Mouse (Mus musculus) layer of hippocampus, postnatal 36 days (tissue): ENCODE results near the gene Iqck. TPM values are rescaled to one million over a fixed set of nuclear protein-coding genes. Genes with fewer than 3 reads are reported as not detected.

ENCODE experiments used
- DNase-seq, 2 experiments: peaks; one replicate each; pipeline ENCODE4 v3.0.0; 2022
- total RNA-seq, 2 experiments: library from RNA; stranded (reverse); gene quantifications; 2 replicates each; pipeline ENCODE4 v1.2.3; 2021

The Iqck gene
- total RNA-seq, result 1 to 10 TPM; 4.3 to 4.5 TPM

DNA sequence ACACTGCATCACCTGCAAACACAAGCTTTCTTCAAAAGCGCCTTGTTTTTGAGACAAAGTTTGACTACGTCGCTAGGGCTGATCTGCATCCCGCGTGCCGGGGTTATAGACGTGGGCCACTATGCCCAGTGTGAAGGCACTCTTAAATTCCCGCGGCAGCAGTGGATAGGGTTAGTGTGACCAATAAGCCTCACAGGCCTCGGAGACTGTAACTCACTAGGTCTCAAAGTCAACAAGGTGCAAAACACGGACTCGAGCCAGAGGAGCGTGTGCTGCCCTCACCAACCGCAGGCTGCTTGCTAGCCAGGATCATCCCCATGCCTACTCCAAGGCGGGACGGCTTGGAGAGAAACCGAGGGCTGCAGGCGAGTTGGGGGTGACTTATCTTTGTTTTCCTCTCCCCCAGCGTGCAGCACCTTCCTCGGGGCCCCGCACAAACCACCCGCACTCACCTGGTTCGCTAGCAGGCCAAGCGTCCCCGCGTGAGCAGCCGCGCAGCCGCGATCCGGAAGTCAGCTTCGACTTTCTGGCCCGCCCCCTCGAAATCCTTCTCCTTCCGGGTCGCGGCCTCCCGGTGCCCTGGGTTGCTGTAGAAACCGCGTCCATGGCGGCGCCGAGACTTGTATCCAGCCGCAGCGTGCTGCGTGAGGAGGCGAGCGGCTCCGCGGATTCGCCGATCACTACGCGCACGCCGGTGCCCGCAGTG, at the start of gene Iqck:
Gene Iqck, plus strand, starts transcription at position 582 of the 706 bp plus-strand sequence.
- peak; percentile 89 to 90 for DNase-seq

DNA sequence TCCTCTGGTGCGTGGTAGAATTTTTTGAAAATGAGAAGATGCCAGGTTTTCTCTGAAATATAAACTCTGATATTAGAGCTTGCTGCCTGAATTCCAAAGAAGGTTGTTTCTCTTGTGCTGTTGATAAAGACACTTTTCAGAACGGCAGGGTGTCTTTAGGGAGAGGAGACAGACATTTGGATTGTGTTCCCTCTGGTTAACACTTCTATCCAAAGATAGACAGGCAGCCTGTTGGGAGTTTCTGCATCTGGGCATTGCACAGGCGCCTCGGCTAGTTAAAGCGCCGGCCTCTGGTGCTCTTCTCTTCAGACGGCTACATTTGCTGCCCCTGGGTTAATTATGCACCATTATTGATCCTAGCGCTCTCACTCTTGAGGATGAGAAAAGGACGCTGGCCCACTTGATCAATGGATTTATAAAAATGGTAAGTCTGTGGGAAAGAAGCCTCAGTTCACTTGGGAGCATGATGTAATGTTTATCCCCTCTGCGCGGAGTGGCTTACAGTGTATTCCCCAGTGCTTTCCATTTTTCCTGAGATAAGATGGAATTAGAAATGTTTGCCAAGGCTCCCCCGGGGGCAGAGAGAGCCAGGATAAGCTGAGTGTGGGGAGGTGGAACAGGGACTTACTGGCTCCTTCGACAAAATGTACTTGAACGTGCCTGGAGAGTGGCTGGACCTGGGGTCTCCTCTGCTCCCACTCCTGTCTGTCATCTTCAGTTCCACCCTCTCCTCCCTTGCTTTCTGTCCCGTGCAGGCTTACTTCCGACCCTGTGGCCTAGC, 48.7 kb upstream of the Iqck start:
- DNase-seq, result no peak

DNA sequence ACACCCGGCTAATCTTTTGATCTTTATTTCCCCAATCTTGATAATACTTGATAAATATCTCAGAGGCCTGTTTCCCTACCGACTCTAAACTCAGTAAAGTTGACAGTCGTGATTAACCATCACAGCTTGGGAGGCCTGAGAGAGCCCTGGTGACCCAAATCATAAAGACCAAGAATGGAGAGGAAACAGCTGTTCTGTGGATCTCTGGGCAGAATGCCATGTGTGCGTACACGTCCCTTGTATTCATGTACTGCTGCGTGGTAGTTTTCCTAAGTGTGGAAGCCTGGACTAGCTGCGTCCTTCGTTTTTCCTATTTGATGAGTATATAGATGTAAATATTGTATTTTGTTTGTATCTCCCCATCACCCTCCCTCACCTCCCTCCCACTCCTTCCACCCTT, 47.7 kb upstream of the Iqck start:
- no peak for DNase-seq

DNA sequence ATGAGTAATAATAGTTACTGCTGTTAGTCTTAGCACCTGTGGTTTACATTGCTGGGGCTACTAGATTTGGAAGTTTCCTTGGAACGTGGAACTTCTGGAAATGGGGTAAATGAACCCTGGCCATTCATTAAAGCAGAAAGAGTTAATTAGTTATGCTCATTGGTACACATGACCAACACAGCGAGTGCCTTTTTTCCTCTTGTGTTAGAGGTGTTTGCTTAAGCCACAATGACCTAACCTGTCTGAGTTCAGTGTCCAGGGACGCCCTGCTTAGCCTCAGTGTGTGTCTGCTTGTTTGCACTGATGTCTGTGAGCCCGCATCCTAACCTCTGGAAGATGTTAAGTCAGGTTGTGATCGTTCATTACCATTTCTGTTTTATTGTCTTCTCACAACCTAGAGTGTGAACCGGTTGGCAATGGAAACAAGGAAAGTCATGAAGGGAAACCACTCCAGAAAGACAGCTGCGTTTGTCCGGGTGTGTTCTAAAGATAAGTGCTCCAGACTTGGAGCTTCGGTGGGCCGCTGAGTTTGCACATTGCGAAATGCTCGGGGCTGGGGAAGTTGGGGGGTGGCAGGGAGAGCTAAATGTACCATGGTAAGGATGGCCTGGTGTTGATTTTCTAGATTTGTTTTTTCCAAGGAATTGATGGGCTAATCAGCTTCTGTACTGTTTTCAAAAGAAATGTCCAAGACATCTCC, 44.0 kb upstream of the Iqck start:
- DNase-seq, result no peak

DNA sequence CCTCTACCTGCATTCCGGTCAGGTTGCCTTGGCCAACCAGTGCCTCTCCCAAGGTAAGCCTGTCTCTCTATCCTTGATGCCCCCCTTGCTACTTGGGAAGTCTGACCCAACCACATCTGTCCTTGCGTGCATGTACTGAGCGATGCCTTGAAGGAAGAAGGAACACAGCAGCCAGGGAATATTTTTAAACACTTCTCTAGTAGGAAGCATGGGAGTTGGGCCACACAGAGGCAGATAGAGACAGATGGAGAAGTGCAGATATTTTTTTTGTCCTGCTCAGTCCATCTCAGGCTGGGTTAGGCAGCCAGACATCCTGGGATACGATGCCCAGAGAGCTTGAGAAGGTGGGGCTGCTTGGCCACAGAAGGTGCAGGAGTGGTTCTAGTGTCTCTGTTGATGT, 42.0 kb upstream of the Iqck start:
- no peak for DNase-seq

DNA sequence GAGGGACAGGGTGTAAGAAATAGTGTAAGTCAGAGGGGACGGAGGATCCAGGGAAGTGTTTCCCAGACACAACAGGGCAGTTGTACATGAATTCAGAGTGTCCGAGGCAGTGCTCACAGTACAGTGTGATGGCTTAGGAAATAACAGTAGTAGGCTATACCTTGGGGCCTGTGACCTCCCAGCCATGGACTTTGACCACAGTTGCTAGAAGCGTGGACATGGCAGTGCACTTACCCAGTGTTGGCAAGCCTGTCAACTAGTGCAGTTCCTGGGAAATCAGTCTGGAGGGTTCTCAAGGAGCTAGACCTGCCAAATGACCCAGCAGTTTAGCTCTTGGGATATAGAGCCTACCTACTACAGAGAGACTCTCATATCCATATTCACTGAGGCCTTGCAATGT, 39.3 kb upstream of the Iqck start:
- DNase-seq, result no peak

DNA sequence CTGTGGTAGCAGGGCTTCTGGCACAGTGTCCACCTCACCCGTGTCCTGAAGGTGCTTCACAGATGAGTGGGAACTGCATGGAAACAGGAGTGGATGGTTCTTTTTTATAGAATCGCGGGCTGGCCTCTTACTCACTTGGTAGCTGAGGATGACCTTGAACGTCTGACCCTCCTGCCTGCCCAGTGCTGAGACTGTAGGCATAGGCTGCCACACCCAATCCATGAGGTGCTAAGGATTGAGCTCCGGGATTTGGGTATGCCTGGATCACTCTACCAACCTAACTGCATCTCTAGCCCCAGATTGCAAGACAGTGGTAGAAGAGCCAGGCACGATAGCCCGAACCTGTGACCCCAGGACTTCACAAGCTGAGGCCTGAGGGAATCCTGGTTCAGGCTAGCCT, 37.8 kb upstream of the Iqck start:
- DNase-seq, result no peak

DNA sequence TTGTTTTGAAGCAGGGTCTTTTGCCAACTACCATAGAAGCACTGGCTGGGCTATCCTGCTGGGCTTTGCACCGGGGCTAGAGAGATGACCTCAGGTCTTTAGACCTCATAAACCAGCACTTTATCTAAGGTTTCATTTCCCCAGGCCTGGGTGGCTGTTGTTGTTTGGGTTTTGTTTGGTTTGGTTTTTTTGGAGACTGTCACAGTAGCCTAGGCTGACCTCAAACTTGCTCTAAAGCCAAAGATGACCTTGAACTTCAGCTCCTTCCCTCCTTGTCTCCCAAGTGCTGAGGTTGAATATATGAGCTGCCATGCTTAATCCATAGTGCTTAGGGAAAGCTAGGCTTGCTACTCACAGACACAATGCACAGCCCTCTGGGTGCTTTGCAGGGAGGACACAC, 35.9 kb upstream of the Iqck start:
- no peak for DNase-seq

DNA sequence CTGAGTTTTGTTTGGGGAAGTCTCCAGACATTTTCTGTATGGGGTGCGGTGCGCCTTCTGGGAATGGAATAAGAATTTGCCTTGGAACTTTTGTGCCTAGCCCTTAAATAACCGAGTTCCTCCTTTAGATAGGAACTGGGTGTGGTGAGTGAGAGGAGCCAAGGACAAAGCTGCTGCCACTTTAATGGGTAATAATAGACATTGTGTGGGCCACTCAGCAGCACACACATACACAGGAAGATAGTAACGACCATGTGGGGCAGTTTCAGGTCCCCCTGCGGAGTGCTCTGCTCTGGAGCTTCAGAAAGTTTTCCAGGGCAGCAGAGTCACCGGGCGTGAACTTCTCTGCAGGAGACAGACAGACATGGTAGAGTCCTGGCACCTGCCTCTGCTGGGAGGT, 34.2 kb upstream of the Iqck start:
- no peak for DNase-seq

DNA sequence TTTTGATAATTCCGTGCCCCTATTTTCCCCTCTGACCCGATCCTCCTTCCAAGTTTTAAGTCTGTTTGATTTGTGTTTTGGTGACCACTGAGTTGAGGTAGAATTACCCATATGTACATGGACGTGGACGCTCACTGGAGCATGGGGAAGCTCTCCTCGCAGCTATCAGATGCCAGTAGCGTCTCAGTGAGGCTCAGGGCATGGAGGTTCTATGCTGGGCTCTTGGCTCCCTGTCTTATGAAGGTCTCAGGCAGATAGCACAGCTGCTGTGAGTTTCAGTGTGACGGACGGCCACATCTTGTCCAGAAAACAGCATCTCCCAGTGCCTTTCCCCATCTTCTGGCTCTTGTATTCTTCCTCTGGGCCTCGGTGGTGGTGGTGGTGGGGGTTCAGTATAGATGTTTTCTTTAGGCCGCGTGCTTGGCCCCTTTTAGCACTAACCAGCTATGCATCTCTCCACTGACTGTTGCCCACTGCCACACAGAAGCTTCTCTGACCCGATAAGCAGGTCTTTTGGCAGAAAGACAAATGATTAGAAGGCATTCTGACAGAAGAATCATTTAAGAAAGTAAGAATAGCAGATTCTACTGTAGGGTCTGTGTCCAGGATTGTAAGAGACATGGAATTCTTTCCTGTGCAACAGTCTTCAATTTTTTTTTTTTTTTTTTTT, 33.5 kb upstream of the Iqck start:
- DNase-seq, result no peak

DNA sequence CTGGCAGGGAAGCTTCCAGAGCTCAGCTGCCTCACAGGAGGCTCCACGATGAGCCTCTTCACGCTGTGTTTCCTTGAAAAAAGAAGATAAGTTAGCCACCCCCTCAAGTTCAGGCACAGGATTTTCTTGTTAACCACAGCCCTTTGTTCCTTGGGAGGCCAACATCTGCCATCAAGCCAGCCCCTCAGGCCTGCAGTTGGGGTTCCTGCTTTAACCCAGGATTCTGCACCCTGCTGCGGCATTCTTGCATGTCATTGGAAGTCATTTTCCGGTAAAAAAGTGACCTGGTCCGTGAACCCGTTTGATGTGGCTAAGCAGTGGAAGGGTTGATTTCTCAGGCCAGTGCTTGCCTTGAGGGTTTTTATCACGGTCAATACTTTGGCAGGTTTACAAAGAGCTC, 31.1 kb upstream of the Iqck start:
- no peak for DNase-seq

DNA sequence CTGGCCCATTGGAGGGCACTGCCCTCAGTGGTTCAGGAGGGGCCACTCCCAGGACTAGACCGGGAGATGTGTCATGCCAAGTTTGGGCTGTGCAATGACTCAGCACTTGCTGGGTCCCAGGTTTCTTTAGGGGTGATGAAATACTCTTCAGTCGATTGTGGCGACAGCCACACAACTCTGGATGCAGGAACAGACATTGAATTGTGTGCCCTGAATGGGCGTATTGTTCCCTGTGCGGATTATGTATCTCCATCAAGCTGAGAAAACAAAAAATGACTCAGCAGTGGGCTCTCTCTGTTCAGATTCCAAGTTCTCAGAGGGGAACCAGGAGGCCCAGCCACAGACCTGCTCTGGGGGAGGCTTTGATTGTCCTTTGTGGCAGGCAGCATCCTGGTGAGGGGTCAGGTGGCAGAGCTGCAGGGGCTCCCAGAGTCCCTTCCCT, 27.6 kb upstream of the Iqck start:
- peak in 1 of 2 experiments; percentile 22 for DNase-seq

DNA sequence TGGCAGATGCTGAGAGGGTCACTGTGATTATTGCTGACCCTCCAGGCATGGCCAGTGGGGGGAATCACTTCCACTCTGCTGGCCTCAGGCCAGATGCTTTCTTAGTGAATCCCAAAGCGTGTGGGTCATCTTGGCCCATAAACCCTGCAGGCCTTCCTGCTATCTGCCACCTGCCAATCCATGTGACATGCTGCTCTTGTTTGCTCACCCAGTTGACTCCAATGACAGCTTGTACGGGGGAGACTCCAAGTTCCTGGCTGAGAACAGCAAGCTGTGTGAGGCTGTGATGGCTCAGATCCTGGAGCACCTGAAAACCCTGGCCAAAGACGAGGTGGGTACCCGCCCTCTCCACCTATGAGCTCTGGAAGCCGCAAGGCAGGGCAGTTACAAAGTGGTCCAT, 17.7 kb upstream of the Iqck start:
- DNase-seq, result peak in 1 of 2 experiments; percentile 22

DNA sequence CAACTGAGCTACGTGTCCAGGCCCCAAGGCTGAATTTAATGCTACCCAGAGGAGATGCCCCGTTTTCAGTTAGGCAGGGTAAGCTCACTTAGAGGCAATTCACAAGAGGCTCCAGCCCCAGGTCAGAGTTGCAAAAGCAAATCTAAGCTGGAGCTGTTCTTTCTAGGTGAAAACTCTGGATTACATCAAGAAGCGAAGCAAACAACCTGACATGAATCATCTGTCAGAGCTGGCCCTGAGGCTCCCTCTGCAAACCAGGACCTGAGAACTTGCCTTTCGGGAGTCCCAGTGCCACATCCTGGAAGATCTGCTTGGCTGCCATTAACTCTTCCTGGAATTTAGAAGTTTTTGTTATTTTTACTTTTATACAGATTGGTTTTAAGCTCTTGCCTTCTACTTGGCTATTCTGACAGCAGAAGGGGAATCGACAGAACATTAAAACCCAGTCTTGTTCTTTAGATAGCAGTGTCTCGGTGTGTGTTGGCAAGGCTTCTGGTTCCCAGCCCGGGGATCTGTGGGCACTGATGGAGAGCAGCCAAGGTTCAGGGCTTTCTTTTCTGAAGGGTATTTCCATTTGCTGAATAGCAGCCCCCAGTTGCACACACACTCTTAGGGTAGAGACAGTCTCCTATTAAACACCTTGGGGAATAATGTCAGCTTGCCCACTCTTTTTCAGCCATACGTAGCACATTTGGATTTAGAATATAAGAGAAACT, 14.4 kb upstream of the Iqck start:
- DNase-seq, result peak in 1 of 2 experiments; percentile 31

DNA sequence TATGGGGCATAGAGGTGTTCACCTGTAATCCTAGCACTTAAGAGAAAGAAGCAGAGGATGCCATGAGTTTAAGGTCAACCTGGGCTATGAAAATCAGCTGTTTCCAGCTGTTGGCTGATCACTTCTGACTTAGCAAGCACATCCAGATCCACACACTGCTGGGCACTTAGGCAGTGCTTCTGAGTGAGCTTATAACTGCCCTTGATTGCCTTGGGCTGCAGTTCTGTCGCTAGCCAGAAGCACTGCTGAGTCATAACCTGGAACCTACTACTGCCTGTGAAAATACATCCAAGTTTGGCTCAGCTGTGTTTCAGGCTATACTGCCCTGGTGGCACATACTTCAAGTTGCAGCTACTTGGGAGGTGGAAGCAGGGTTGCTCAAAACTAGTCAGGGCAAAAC, 13.8 kb upstream of the Iqck start:
- DNase-seq, result no peak

DNA sequence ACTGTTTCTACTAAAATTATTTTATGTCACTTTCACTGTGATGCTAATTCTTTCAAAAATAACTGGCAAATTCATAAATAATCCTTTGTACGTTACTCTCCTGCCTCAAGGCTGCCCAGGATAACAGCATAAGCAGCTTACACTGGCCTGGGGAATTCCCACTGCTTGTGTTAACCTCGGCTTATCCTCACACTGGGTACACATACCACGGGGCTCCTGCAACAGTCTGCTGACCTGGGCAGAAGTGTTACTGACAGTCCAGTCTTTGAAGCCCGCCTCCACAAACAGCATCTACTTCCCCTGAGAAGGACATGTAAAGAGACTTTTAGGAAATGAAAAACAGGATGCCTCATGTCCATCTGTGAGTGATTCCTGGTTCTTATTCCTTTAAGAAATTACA, 12.6 kb upstream of the Iqck start:
- no peak for DNase-seq

DNA sequence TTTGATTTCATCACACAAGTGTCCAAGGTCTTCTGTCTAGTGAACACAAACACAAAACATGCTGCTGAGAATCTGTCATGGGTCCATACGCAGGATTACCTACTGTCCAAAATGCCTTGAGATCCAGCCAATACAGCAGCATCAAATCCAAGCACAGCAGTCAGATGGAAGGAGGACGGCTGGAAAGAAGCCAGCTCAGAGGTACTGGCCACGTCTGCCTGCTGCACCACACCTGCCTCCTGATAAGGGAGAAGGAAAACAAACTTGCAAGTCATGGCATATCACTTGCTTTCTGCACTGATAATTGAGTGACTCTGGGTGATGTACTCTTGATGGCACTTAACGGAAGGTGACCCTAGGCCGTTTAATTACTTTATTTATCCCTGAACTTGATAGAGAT, 10.4 kb upstream of the Iqck start:
- DNase-seq, result no peak

DNA sequence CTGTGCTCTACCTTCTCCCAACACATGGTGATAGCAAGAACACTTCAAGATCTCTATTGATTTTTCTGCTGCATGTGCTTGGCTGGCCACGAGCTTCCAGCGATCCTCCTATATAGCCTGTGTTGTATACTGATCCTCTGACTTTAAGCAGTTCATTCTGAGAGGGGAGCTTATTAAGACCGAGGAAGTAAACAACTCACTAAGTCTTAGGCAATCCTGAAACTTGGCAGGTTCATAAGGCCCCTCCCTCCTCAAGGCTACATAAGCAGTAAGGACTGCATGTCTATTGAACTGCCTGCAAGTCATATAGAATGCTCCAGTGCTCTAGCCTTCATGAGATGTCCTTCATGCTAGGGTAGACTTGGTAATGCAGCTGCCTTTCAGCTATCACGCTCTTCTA, 9.2 kb upstream of the Iqck start:
- no peak for DNase-seq

DNA sequence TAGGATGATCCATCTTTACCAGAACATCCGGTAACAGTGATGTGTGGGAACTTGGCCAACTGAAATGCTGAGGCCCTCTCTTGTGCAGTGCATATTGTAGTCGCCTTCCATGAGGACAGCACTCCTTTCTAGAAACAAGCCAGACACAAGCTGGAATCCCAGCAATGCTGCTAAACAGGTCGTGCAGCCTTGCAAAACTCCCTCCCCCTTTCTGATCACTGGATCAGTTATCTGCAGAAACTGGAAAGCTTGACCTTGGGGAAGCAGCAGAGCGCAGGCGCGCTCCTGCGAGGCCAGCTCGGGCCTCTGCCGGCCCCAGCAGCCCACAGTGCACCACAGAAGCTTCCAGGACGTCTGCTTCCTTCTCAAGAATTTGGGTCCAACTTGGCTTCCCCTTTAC, 6.8 kb upstream of the Iqck start:
- no peak for DNase-seq

DNA sequence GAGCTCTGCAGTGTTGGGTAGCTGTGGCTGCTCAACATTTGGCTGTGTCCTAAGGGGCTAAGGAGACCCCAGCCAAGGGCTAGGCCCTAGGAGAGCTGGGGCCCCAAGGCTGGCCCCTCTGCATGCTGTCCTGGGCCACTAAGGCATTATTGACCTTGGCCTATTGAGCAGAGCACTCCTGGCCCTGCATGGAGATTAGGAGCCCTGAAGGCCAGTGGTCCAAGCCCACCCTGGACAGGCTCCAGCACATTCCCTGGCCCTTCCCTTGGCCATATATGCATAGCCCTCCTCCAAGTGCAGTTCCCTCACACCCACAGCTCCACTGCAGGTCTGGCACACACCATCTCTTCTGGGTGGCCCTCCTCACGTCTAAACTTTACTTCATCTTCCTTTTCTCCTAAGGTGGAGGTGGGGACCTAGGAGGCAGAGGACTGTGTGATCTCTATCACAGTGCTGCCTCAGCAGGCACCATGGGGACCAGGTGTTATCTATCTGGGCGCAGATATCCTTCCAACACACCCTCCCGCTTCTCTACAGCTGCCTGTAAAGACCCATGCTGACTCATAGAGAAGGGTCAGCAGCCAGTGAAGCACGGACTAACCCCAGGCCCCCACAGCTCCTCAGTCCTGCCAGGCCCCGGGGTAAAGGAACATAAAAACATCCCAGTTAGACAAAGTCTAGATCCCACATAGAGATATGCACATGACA, 5.9 kb upstream of the Iqck start:
- no peak for DNase-seq

DNA sequence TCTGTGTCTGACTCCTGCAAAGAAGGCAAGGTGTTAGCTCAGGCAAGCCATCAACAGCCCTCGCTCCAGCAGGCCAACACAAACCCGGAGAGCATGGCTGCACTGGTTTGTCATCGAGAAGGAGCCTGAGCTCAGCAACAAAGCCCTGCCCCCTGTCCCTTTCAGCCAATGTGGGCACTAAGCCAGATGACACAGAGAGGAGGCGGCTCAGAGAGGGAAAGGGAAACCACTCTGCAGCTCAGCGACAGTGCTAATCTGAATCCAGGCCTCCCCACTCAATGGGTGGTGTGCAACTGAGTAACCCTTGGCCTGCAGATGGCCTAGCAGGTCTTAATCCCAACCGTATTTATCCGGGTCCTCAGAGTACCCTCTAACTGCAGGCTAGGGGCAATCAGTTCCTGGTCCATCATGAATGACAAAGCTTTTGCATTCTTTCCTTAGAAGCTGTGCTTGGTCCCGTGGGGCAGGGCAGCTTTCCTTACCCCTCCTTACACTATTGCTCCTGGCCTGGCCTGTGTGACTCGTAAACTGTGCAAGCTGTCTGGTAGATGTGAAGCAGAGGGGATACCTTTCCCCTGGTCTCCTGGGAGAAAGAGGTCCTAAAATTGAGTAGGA, 4.8 kb upstream of the Iqck start:
- peak in 1 of 2 experiments; percentile 37 for DNase-seq
